Mouse (Mus musculus): ENCODE data around the gene Rer1. TPM values are rescaled to one million over a fixed set of nuclear protein-coding genes. Genes with fewer than 3 reads are reported as not detected.

The Rer1 gene
- polyA plus RNA-seq, 1 experiment from 2014 or later = 160 TPM

DNA sequence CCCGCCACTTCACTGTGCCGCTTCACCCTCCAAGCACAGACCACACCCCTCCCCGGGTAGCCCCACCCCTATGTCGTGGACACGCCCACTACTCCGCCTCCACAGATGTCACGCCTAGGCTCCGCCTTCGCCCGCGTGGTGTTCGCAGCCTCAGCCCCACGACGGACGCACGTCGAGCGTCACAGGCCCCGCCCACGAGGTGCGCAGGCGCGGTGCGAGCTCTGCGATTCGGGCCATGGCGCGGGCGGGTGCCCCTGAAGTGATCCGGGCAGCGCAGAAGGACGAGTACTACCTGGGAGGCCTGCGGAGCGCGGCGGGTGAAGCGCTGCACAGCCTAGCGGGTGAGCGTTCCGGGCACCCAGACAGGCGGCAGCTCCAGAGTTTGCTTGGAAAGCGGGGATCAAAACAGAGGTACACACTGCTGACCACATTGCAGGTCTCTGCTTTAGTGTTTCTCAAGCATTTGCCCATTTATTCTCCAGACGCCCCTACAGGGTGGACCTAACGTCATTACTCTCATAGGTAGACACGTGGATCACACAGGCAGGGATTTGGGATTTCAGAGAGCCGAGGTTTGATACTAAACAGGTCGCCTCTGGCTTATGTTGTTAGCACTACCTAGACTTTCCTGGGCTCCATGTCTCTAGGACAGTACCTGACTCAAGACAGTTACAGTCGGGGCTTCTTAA is 19.2 kb downstream of the Rer1 start, which contains the start of gene Pex10:
Pex10 (plus strand) TSS at position 183 of the 689 bp plus-strand sequence.
- under 1% methylated on average over 48 of the region's 48 CpGs for WGBS
- H3K4me2 ChIP-seq = peak within 1 kb of the TSS; percentile 89
- TF ChIP-seq CTCF (IDR thresholded peaks at IDR 0.05; ENCODE audit: low read depth) = 0 out of 2 replicates have a peak, but pooled peaks have one; percentile 13
- ATAC-seq (ENCODE audit: insufficient read depth) (peak; percentile 83), DNase-seq (peak; percentile 99)
- H3K27ac ChIP-seq (ENCODE audit: low read depth) = peak within 1 kb of the TSS; percentile 80
- peak within 1 kb of the TSS; percentile 69 for H3K4me3 ChIP-seq (ENCODE audit: low read depth, low read length)
- H3K27me3 ChIP-seq (ENCODE audit: insufficient read depth, low read length) = no peaks in the 10 kb centered on the region
- H3K9ac ChIP-seq = peak within 1 kb of the TSS; percentile 72
- peaks cover 3% of the 10 kb centered on the region for H3K4me1 ChIP-seq (ENCODE audit: insufficient read depth)
- no peaks in the 10 kb centered on the region for H3K9me3 ChIP-seq (ENCODE audit: low read depth, low read length)
- H3K36me3 ChIP-seq (ENCODE audit: insufficient read depth) = peaks cover 38% of the 10 kb centered on the region

DNA sequence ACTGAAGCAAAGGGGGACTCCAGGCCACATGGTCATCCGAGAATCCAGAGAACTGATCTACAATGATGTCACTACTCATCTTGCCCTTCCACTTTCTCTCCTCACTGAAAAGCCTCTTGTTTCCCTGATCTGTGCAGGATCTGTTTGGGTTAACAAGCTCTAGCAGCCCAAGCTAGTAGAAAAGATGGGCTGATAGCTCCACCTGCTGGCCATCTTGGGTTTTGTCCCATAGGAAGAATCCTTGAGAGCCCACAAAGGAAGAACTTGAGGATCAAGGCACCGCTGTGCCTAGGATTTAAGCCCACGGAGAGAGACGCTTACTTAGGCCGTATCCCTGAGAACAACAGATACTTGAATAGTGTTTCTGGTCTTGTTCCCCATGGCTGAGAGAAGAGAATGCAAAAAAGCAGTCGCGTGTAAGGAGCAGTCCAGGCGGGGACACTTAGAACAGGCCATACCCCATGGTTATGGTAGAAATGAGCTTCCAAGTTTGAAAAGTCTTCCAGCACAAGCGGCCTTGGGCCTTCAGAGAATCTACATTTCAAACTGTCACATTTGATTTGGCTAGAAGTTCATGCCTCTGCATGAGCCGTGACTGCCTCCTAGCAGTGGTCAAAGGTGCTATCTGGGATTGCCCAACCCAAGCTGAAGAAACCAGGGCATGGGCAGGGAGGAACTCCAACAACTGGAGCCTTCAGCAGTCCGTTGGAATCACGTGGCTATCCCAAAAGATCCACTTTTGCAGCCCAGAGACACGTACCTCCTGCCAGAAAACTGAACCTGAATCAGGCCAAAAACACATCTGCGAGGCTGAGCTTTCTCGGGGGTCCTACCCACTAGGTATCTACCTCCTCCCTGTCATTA is 20.0 kb downstream of the Rer1 start:
- Histone ChIP-seq H3K4me3 (ENCODE audit: low read depth, low read length) (peak overlapping the region; percentile 69), H3K9me3 (ENCODE audit: low read depth, low read length) (no peaks in the 10 kb centered on the region), H3K4me2 (peak overlapping the region; percentile 89), H3K27me3 (ENCODE audit: insufficient read depth, low read length) (no peaks in the 10 kb centered on the region), H3K9ac (peak overlapping the region; percentile 36), H3K4me1 (ENCODE audit: insufficient read depth) (peaks cover 3% of the 10 kb centered on the region), H3K27ac (ENCODE audit: low read depth) (peak overlapping the region; percentile 80), H3K36me3 (ENCODE audit: insufficient read depth) (peaks cover 30% of the 10 kb centered on the region)
- ATAC-seq (ENCODE audit: insufficient read depth) = peak; percentile 50
- TF ChIP-seq CTCF (IDR thresholded peaks at IDR 0.05; ENCODE audit: low read depth) = peak; percentile 90
- DNase-seq = peak; percentile 99
- WGBS = 4% methylated on average over 15 of the region's 15 CpGs

- Histone ChIP-seq H3K4me2 (peak overlapping the region; percentile 27), H3K36me3 (ENCODE audit: insufficient read depth) (peaks cover 13% of the 10 kb centered on the region), H3K4me1 (ENCODE audit: insufficient read depth) (peaks cover 3% of the 10 kb centered on the region), H3K9ac (no peak overlapping the region), H3K9me3 (ENCODE audit: low read depth, low read length) (no peaks in the 10 kb centered on the region), H3K4me3 (ENCODE audit: low read depth, low read length) (no peak overlapping the region), H3K27me3 (ENCODE audit: insufficient read depth, low read length) (no peaks in the 10 kb centered on the region), H3K27ac (ENCODE audit: low read depth) (peak overlapping the region; percentile 93)
- DNase-seq (peak; percentile 26), ATAC-seq (ENCODE audit: insufficient read depth) (no peak)
- TF ChIP-seq CTCF (IDR thresholded peaks at IDR 0.05; ENCODE audit: low read depth) = peak; percentile 52
- 33% methylated on average over 2 of the region's 2 CpGs for WGBS
Observed at GRCm38 (mm10) chr4:155064474-155064873, 21.7 kb downstream of the Rer1 start.

GRCm38 (mm10) chr4:155063895-155064294 is 22.3 kb downstream of the Rer1 start:
- WGBS = 23% methylated on average over 3 of the region's 3 CpGs
- no peak for TF ChIP-seq CTCF (IDR thresholded peaks at IDR 0.05; ENCODE audit: low read depth)

DNA sequence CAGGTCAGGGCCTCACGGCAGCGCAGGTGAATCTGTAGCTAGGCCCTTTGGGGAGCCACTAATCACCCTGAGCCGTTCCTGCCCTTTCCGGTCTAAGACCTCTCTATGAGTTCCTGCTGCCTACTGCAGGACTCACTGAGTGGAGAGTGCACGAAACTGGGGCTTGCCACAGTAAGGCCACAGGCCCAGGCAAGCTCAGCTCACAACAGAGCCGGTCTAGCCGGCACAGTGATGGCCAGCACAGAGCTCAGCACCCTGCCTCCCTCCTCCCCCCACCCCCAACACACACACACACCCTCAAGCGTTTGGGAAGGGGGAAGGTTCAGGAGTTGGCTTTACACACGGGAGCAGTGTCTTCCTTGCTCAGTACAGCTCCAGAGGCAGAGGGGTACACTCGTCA is 27.9 kb downstream of the Rer1 start:
- Histone ChIP-seq H3K36me3 (ENCODE audit: insufficient read depth) (no peaks in the 10 kb centered on the region), H3K4me2 (no peak overlapping the region), H3K9me3 (ENCODE audit: low read depth, low read length) (no peaks in the 10 kb centered on the region), H3K27me3 (ENCODE audit: insufficient read depth, low read length) (no peaks in the 10 kb centered on the region), H3K27ac (ENCODE audit: low read depth) (no peak overlapping the region), H3K4me3 (ENCODE audit: low read depth, low read length) (no peak overlapping the region), H3K4me1 (ENCODE audit: insufficient read depth) (no peaks in the 10 kb centered on the region; the same call in 1 of the 2 replicates), H3K9ac (no peak overlapping the region)
- DNase-seq (no peak), ATAC-seq (ENCODE audit: insufficient read depth) (no peak)
- WGBS = 29% methylated on average over 10 of the region's 10 CpGs
- no peak for TF ChIP-seq CTCF (IDR thresholded peaks at IDR 0.05; ENCODE audit: low read depth)

More at GRCm38 (mm10) chr4:155063895-155064294, 22.3 kb downstream of the Rer1 start:
- no peaks in the 10 kb centered on the region for H3K9me3 ChIP-seq (ENCODE audit: low read depth, low read length)
- DNase-seq (peak; percentile 78), ATAC-seq (ENCODE audit: insufficient read depth) (peak; percentile 57)
- peak overlapping the region; percentile 93 for H3K27ac ChIP-seq (ENCODE audit: low read depth)
- peaks cover 3% of the 10 kb centered on the region for H3K4me1 ChIP-seq (ENCODE audit: insufficient read depth)
- H3K36me3 ChIP-seq (ENCODE audit: insufficient read depth) = peaks cover 7% of the 10 kb centered on the region
- peak overlapping the region; percentile 35; the same call in 1 of the 2 replicates for H3K9ac ChIP-seq
- H3K4me2 ChIP-seq = peak overlapping the region; percentile 53
- H3K4me3 ChIP-seq (ENCODE audit: low read depth, low read length) = peak overlapping the region; percentile 15
- no peaks in the 10 kb centered on the region for H3K27me3 ChIP-seq (ENCODE audit: insufficient read depth, low read length)

GRCm38 (mm10) chr4:155056724-155057123 is 29.5 kb downstream of the Rer1 start, which contains the start of gene Plch2:
TSS of gene Plch2 (minus strand) at chr4:155056784.
- Histone ChIP-seq H3K27ac (ENCODE audit: low read depth) (no peak within 1 kb of the TSS), H3K27me3 (ENCODE audit: insufficient read depth, low read length) (no peaks in the 10 kb centered on the region), H3K9me3 (ENCODE audit: low read depth, low read length) (no peaks in the 10 kb centered on the region), H3K4me1 (ENCODE audit: insufficient read depth) (no peaks in the 10 kb centered on the region), H3K4me3 (ENCODE audit: low read depth, low read length) (no peak within 1 kb of the TSS), H3K36me3 (ENCODE audit: insufficient read depth) (no peaks in the 10 kb centered on the region), H3K9ac (no peak within 1 kb of the TSS; the same call in 1 of the 2 replicates), H3K4me2 (no peak within 1 kb of the TSS)
- TF ChIP-seq CTCF (IDR thresholded peaks at IDR 0.05; ENCODE audit: low read depth) = no peak
- no peak for DNase-seq
- peak; percentile 28; the same call in 1 of the 2 replicates for ATAC-seq (ENCODE audit: insufficient read depth)
- 68% methylated on average over 10 of the region's 10 CpGs for WGBS
